Mouse (Mus musculus) liver, postnatal 0 days (tissue): ENCODE measurements around the gene Kpna3. TPM values are rescaled to one million over a fixed set of nuclear protein-coding genes. Genes with fewer than 3 reads are reported as not detected.

Experiments used
- ATAC-seq: fragments of 200-750 bp; cut with Nextera tagmentation; 2 replicates; pipeline ENCODE4 v1.8.0; 2017; ENCODE audit warnings: mild to moderate bottlenecking, moderate library complexity
- DNase-seq: peaks from one replicate; pipeline ENCODE4 v3.0.0-alpha.2; 2016
- H3K27ac ChIP-seq: fragments of 300-500 bp; sonication (generic); 2 replicates; pipeline ENCODE4 v1.5.1; 2014; ENCODE audit warnings: antibody characterized with exemption, moderate library complexity, mild to moderate bottlenecking, low read depth
- H3K27me3 ChIP-seq: fragments of 300-500 bp; sonication (generic); 2 replicates; pipeline ENCODE4 v1.6.1; 2014; ENCODE audit warnings: low read length, control low read depth, mixed read lengths; ENCODE audit not compliant: insufficient read depth
- H3K36me3 ChIP-seq: fragments of 300-500 bp; sonication (generic); replicated peaks from 2 replicates; pipeline ENCODE4 v1.6.1; 2014; ENCODE audit warnings: mild to moderate bottlenecking, control low read depth, low read length, moderate library complexity, mixed read lengths; ENCODE audit not compliant: insufficient read depth
- H3K4me1 ChIP-seq: fragments of 300-500 bp; sonication (generic); 2 replicates; pipeline ENCODE4 v1.6.1; 2014; ENCODE audit warnings: antibody characterized with exemption, mild to moderate bottlenecking, control low read depth; ENCODE audit not compliant: insufficient read depth
- H3K4me2 ChIP-seq: fragments of 300-500 bp; sonication (generic); 2 replicates; pipeline ENCODE4 v1.6.1; 2014; ENCODE audit warnings: low read depth, mild to moderate bottlenecking, low read length, moderate library complexity, mixed read lengths
- H3K4me3 ChIP-seq: fragments of 300-500 bp; sonication (generic); 2 replicates; pipeline ENCODE4 v1.5.1; 2014; ENCODE audit warnings: low read depth, low read length
- H3K9ac ChIP-seq: fragments of 300-500 bp; sonication (generic); replicated peaks from 2 replicates; pipeline ENCODE4 v1.6.1; 2014; ENCODE audit warnings: mild to moderate bottlenecking, moderate library complexity
- H3K9me3 ChIP-seq: fragments of 300-500 bp; sonication (generic); 2 replicates; pipeline ENCODE4 v1.6.1; 2016; ENCODE audit warnings: mild to moderate bottlenecking, control low read depth, low read length, mixed read lengths
- CTCF ChIP-seq: sonication (generic); IDR thresholded peaks from 2 replicates; pipeline ENCODE4 v1.5.1; 2016; ENCODE audit warnings: antibody characterized with exemption, low read depth
- EP300 ChIP-seq: IDR thresholded peaks from 2 replicates; pipeline ENCODE4 v1.6.1; 2016; ENCODE audit warnings: antibody characterized with exemption, low read depth, mild to moderate bottlenecking
- WGBS: fragments of 180-500 bp; shearing (Covaris S2); extraction: QIAGEN DNeasy Blood & Tissue Kit; methylation state at CpG from one replicate; pipeline ENCODE4 v1.1.7; 2014; ENCODE audit not compliant: insufficient replicate concordance; 5-methylcytosine and 5-hydroxymethylcytosine counted together
- polyA plus RNA-seq: library from polyadenylated mRNA; unstranded; fragments of >200 nt; fragmentation: Nextera tagmentation; extraction: Ambion mirVana; gene quantifications from 2 replicates; pipeline ENCODE4 v1.2.1, GENCODE M21; 2015

Kpna3 gene
- polyA plus RNA-seq: 12.6 and 14.4 TPM in 2 replicates

DNA sequence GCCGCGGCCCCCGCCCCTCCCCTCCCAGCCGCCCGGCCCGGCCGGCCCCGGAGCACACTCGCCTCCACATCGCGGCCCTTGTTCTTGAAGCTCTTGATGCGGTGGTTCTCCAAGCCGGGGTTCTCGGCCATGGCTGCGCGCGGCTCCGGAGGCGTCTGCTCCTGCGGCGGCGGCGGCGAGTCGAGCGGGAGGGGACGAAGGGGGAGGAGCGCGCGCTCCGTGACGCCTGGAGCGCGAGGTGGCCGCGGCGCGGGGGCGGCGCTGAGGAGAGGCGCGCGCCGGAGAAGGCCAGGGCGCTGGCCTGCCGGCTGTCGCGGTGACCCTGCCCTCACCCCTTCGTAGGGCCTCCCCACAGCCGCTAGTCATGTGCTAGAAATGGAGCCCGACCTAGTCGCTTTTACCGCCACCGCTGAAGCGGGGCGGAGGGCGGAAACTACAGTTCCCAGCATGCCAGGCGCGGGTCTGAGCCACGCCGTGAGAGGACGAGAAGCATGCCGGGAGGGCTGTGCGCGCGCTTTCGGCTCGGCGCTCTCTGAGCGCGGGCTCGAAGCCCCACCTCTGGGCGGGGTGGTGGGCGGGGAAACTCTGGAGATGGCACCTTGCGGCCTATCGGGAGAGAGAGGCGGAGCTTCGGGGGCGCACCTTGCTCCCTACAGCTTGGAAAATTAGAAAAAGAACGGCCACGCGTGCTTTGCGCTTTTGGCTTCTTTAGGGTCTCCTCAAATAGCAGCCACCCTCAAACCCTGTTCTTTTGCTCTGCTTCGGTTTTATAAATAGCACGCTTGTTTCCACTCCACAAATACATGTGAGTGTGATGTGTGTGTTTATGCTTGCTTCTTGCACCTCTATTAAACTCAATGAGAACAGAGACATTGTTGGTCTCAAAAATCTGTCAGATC, at the start of gene Kpna3:
Kpna3 (minus strand) TSS at position 214 of the 899 bp plus-strand sequence.
- peak within 1 kb of the TSS; percentile 89 for H3K4me3 ChIP-seq
- ATAC-seq (peak; percentile 95), DNase-seq (peak; percentile 100)
- H3K36me3 ChIP-seq: no peaks in the 10 kb centered on the region
- peak; percentile 38; the same call in 1 of the 2 replicates for TF ChIP-seq EP300
- no peak for TF ChIP-seq CTCF
- peaks cover 19% of the 10 kb centered on the region for H3K4me1 ChIP-seq
- peak within 1 kb of the TSS; percentile 96 for H3K27ac ChIP-seq
- H3K4me2 ChIP-seq: peak within 1 kb of the TSS; percentile 82
- no peaks in the 10 kb centered on the region for H3K9me3 ChIP-seq
- WGBS: 2% methylated on average over 57 of the region's 85 CpGs
- H3K9ac ChIP-seq: peak within 1 kb of the TSS; percentile 92
- no peaks in the 10 kb centered on the region for H3K27me3 ChIP-seq

DNA sequence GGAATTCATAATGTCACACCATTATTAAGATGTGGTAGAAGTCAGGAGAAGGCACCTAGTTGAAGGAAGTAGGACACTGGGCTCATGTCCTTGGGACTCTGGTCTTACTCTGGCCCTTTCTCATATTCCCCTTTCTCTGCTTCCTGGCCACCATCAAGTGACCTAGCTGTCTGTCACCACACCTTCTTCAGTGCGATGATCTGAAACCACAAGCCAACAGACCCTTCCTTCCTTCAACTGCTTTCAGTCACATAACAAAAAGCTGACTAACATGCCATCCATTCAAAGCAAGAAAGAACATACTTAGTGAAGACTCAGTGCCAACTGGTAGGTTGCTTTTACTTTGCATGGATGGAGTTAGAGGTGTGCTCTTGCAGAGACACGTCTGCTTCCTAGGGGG, 20.7 kb upstream of the Kpna3 start:
- no peak overlapping the region for H3K4me3 ChIP-seq
- H3K9me3 ChIP-seq: no peaks in the 10 kb centered on the region
- H3K4me1 ChIP-seq: no peaks in the 10 kb centered on the region
- H3K27me3 ChIP-seq: no peaks in the 10 kb centered on the region
- WGBS: 47% methylated on average over 2 of the region's 2 CpGs
- DNase-seq (no peak), ATAC-seq (no peak)
- no peak overlapping the region for H3K9ac ChIP-seq
- no peaks in the 10 kb centered on the region for H3K36me3 ChIP-seq
- TF ChIP-seq CTCF: no peak
- no peak for TF ChIP-seq EP300
- H3K27ac ChIP-seq: no peak overlapping the region
- no peak overlapping the region for H3K4me2 ChIP-seq

DNA sequence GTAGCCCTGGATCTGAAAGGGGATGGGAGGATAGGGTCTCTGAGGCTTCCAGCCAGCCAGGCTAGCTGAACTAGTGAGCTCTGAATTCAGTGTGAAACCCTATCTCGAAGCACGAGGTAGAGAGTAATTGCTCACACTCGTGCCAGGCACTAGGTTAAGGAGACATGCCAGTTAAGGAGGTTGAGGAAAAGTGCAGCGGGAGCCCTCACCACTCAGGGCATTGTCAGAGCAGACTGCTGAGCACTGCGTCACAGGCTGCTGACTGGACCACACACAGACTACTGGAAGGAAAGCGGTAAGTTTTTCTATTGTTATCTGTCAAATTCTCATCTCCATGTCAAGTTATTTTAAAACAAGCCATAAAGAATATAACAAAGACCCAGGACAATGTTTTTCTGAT, 17.8 kb upstream of the Kpna3 start:
- no peak overlapping the region for H3K9ac ChIP-seq
- no peaks in the 10 kb centered on the region for H3K36me3 ChIP-seq
- no peaks in the 10 kb centered on the region for H3K9me3 ChIP-seq
- no peak for DNase-seq
- 68% methylated on average over 6 of the region's 6 CpGs for WGBS
- no peak overlapping the region for H3K27ac ChIP-seq
- TF ChIP-seq CTCF: no peak
- no peak for TF ChIP-seq EP300
- no peak for ATAC-seq
- no peaks in the 10 kb centered on the region for H3K27me3 ChIP-seq
- no peak overlapping the region for H3K4me2 ChIP-seq
- H3K4me3 ChIP-seq: no peak overlapping the region
- H3K4me1 ChIP-seq: no peaks in the 10 kb centered on the region

DNA sequence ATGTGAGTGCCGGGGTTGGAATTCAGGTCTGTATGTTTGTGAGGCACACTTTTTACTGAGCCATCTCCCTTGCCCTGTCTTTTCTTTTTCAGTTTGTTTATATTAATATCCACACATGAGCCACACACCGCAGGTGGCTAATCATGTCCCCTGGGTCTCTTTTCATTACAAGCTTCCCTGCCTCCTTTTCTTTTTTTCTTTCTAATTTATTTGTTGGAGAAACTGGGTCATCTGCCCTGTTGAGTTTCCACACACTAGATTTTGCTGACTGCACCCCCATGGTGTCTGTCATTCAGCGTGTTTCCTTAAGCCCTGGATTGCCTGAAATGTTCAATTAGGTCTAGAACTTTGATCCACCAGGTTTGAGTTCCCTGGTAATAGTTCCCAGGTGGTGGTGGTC, 15.9 kb upstream of the Kpna3 start:
- H3K4me1 ChIP-seq: no peaks in the 10 kb centered on the region
- 77% methylated on average over 3 of the region's 3 CpGs for WGBS
- no peak for ATAC-seq

DNA sequence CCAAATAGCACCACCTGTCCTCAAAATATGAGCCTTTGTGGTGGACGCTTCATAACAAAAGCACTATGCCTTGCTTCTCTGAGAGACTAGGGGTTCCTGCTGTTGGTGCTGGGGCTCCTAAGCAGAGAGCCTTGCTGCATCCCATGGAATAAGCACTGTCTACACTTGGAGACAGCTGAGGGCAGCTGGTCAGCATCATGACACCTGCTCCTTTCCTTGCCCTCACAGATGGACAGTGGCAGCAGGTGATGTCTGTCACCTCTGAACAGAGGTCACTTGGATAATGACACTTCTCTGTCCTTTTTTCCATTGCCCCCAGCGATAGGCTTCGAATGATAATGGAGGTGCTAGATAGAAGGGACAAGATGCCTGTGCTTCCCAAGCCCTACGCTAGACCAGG, 13.4 kb upstream of the Kpna3 start:
- Histone ChIP-seq H3K27ac (no peak overlapping the region), H3K9ac (no peak overlapping the region), H3K36me3 (no peaks in the 10 kb centered on the region), H3K4me1 (no peaks in the 10 kb centered on the region), H3K4me2 (no peak overlapping the region), H3K9me3 (no peaks in the 10 kb centered on the region), H3K27me3 (no peaks in the 10 kb centered on the region), H3K4me3 (no peak overlapping the region)
- WGBS: 77% methylated on average over 4 of the region's 4 CpGs
- DNase-seq (no peak), ATAC-seq (no peak)
- TF ChIP-seq EP300 (no peak), CTCF (no peak)

More for the DNA sequence above, 15.9 kb upstream of the Kpna3 start:
- H3K27ac ChIP-seq: no peak overlapping the region
- H3K4me3 ChIP-seq: no peak overlapping the region
- no peak for TF ChIP-seq EP300
- no peak for TF ChIP-seq CTCF
- no peaks in the 10 kb centered on the region for H3K27me3 ChIP-seq
- no peaks in the 10 kb centered on the region for H3K9me3 ChIP-seq
- no peak overlapping the region for H3K9ac ChIP-seq
- H3K4me2 ChIP-seq: no peak overlapping the region
- H3K36me3 ChIP-seq: no peaks in the 10 kb centered on the region
- DNase-seq: no peak

DNA sequence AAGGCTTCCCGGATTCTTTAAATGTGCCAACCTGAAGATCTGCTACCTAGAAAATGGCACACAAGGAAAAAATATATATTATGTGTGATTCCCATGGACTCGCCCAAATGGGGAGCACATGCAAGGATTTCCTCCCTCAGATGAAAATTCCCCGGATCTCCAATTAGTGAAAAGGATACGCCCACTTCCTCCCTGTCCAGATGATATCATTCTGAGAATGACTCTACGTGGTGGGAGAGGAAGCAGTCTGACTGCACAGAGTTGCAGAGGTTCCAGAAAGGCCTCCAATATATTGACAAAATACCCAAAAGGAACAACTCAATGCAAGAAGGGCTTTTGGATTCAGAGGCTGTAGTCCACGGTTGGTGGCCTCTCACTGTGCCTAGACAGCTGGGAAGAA, 12.8 kb upstream of the Kpna3 start:
- no peak for DNase-seq
- no peak overlapping the region for H3K27ac ChIP-seq
- no peak overlapping the region for H3K4me2 ChIP-seq
- no peaks in the 10 kb centered on the region for H3K4me1 ChIP-seq
- H3K27me3 ChIP-seq: no peaks in the 10 kb centered on the region
- 37% methylated on average over 6 of the region's 6 CpGs for WGBS
- TF ChIP-seq EP300: no peak
- TF ChIP-seq CTCF: no peak
- H3K4me3 ChIP-seq: no peak overlapping the region
- H3K9me3 ChIP-seq: no peaks in the 10 kb centered on the region
- H3K9ac ChIP-seq: no peak overlapping the region
- no peak for ATAC-seq
- no peaks in the 10 kb centered on the region for H3K36me3 ChIP-seq
